Mouse (Mus musculus) adrenal gland, postnatal 25 days (tissue): ENCODE results near the gene Kera. TPM values are rescaled to one million over a fixed set of nuclear protein-coding genes. Genes with fewer than 3 reads are reported as not detected.

Experiments used
- total RNA-seq: library from RNA; stranded (reverse); gene quantifications from 2 replicates; pipeline ENCODE4 v1.2.3, GENCODE M21; 2021

Kera gene
- total RNA-seq, 1 experiment from 2014 or later, result not detected

Other genes starting within 250 kb of the Kera start
- gene Dcn, start 127.3 kb upstream of the Kera start, total RNA-seq, result 75.1 and 88.2 TPM in 2 replicates
- 6.2 and 6.9 TPM in 2 replicates for gene Lum, start 41.8 kb upstream of the Kera start, total RNA-seq
- not detected in 2 replicates for gene Epyc, start 37.2 kb downstream of the Kera start, total RNA-seq
- gene Ccer1, start 86.2 kb downstream of the Kera start, total RNA-seq, result not detected in 2 replicates
- gene C030005K15Rik, start 119.9 kb downstream of the Kera start, total RNA-seq, result not detected in 2 replicates